ENCODE assay signal across 20 mouse cellular contexts in the genomic region with DNA sequence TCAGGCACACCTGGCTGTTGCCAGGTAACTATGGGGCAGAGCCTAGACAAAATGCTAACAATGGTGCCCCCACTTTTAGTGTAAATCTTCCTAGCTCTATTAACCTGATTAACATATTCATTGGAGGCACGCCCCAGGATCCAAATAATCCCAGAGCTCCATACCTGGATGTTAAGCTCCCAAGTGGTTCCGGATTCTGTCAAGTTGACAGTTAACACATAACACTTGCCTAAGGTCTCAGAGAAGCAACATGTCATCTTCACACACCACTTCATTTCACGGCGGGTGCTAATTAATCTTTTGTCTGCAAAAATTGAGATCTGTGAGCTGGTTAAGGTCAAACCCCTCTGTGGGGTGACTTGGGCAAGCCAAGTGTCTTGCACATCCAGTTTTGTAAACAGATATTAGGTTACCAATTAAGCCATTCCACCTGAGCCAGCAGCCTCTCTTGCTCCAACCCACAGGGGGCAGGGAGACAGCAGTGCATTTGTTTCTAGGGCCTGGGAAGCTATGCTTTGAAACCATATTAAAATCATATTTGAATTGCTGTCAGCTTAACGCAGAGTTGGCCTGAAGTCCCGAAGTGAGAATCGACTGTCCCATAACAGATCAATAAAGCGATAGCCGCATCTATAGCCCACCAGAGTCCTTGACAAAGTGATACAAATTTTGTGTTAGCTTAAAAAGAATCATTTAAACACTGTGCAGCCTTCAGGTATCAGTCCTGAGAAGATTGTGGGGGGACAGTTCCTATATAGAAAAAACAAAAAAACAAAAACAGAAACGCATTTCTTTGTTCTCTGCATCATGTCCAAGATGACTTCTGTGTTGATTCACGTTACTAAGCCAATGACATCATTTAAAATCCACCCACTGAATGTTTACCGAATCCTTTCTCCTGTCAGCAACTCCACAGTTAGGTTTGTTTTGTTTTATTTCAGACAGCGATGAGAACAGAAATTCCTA. TPM values are rescaled to one million over a fixed set of nuclear protein-coding genes. Genes with fewer than 3 reads are reported as not detected.
DNase-seq lines count a peak whose midpoint lies in the region; ATAC-seq and TF ChIP-seq lines count a peak whose summit lies in the region.
"Had no signal": no experiment of that assay in that cellular context is flagged by ENCODE, and none has a peak within 500 bp of the region (broad histone marks: within the 10 kb centered on the region; RNA-seq: fewer than 3 reads in every experiment).

No protein-coding gene starts in this region.

- 60% methylated on average over 13 of the region's 13 CpGs for WGBS in hindbrain, postnatal 0 days
- WGBS in hindbrain, embryonic 12.5 days, result 67% methylated on average over 13 of the region's 13 CpGs
- 24% methylated on average over 13 of the region's 13 CpGs for WGBS in liver, adult 2 months
- 76% methylated on average over 13 of the region's 13 CpGs for WGBS in liver, embryonic 11.5 days
- WGBS in liver, postnatal 0 days (ENCODE audit: insufficient replicate concordance), result 64% methylated on average over 13 of the region's 13 CpGs

- H3K27ac ChIP-seq in hindbrain, postnatal 0 days, result no peak overlapping the region
- H3K27ac ChIP-seq in hindbrain, embryonic 12.5 days, result no peak overlapping the region
- peak overlapping the region; percentile 93 for H3K27ac ChIP-seq in liver, adult 2 months (replicated peaks; ENCODE audit: insufficient read depth, low read depth, low read length)
- no peak overlapping the region for H3K27ac ChIP-seq in liver, embryonic 11.5 days (ENCODE audit: low read depth, low read length)
- H3K27ac ChIP-seq in liver, postnatal 0 days (ENCODE audit: low read depth), result peak overlapping the region; percentile 87
- H3K27ac ChIP-seq: embryonic facial prominence, embryonic 13.5 days; hindbrain, embryonic 13.5 days had no signal

- H3K4me3 ChIP-seq in hindbrain, postnatal 0 days (ENCODE audit: low read length), result no peak overlapping the region
- no peak overlapping the region for H3K4me3 ChIP-seq in hindbrain, embryonic 12.5 days
- peak overlapping the region; percentile 67 for H3K4me3 ChIP-seq in liver, adult 2 months (ENCODE audit: insufficient read depth, low read depth, low read length)
- no peak overlapping the region for H3K4me3 ChIP-seq in liver, embryonic 11.5 days (ENCODE audit: low read depth, low read length)
- peak overlapping the region; percentile 13; the same call in 1 of the 2 replicates for H3K4me3 ChIP-seq in liver, postnatal 0 days (ENCODE audit: low read depth, low read length)
- H3K4me3 ChIP-seq: embryonic facial prominence, embryonic 13.5 days; heart, embryonic 12.5 days; hindbrain, embryonic 13.5 days had no signal

- peak; percentile 12 for DNase-seq in hindbrain, postnatal 0 days (ENCODE audit: low spot score)
- peak; percentile 95 for DNase-seq in liver, adult 2 months (ENCODE audit: extremely low read depth, low read depth, low spot score)
- DNase-seq in liver, embryonic 11.5 days (ENCODE audit: low spot score), result no peak
- peak; percentile 92 for DNase-seq in adipocyte (ENCODE audit: low spot score)
- no peak for DNase-seq in liver, postnatal 0 days
- DNase-seq: adrenal gland, adult 8-10 months; cerebellum, adult 9-10 months; heart, postnatal 14 days; lung, postnatal 10 days; right cerebral cortex, postnatal 14 days; spleen, adult 18-20 months; thymus, postnatal 25 days had no signal

- no peaks in the 10 kb centered on the region for H3K9me3 ChIP-seq in hindbrain, postnatal 0 days (ENCODE audit: low read length)
- H3K9me3 ChIP-seq in hindbrain, embryonic 12.5 days (replicated peaks), result no peaks in the 10 kb centered on the region
- no peaks in the 10 kb centered on the region for H3K9me3 ChIP-seq in liver, embryonic 11.5 days (ENCODE audit: control insufficient read depth, low read length)
- H3K9me3 ChIP-seq in liver, postnatal 0 days (ENCODE audit: low read length), result no peaks in the 10 kb centered on the region
- H3K9me3 ChIP-seq: embryonic facial prominence, embryonic 13.5 days; heart, embryonic 12.5 days; hindbrain, embryonic 13.5 days had no signal

- TF ChIP-seq POLR2A in liver, adult 2 months (IDR thresholded peaks at IDR 0.05; ENCODE audit: extremely low read depth, insufficient read depth, low read length), result no peak

- H3K4me2 ChIP-seq in hindbrain, postnatal 0 days (ENCODE audit: low read depth, low read length), result no peak overlapping the region
- no peak overlapping the region for H3K4me2 ChIP-seq in hindbrain, embryonic 12.5 days (replicated peaks)
- no peak overlapping the region for H3K4me2 ChIP-seq in liver, embryonic 11.5 days
- peak overlapping the region; percentile 48 for H3K4me2 ChIP-seq in liver, postnatal 0 days (ENCODE audit: low read depth, low read length)
- H3K4me2 ChIP-seq: embryonic facial prominence, embryonic 13.5 days; heart, embryonic 12.5 days; hindbrain, embryonic 13.5 days had no signal

- no peak for TF ChIP-seq EP300 in liver, postnatal 0 days (IDR thresholded peaks at IDR 0.05; ENCODE audit: low read depth)

- H3K9ac ChIP-seq in hindbrain, postnatal 0 days (replicated peaks; ENCODE audit: low read length), result no peak overlapping the region
- H3K9ac ChIP-seq in hindbrain, embryonic 12.5 days, result no peak overlapping the region
- H3K9ac ChIP-seq in liver, adult 2 months (ENCODE audit: low read depth, low read length), result peak overlapping the region; percentile 68
- H3K9ac ChIP-seq in liver, embryonic 11.5 days (ENCODE audit: low read depth, low read length), result no peak overlapping the region
- no peak overlapping the region for H3K9ac ChIP-seq in liver, postnatal 0 days (replicated peaks)
- H3K9ac ChIP-seq: embryonic facial prominence, embryonic 13.5 days; heart, embryonic 12.5 days; hindbrain, embryonic 13.5 days had no signal

- H3K4me1 ChIP-seq in hindbrain, postnatal 0 days (ENCODE audit: insufficient read depth, low read length), result no peaks in the 10 kb centered on the region
- H3K4me1 ChIP-seq in hindbrain, embryonic 12.5 days, result peaks cover 23% of the 10 kb centered on the region
- H3K4me1 ChIP-seq in liver, adult 2 months (ENCODE audit: control insufficient read depth, insufficient read depth, low read length), result peaks cover 6% of the 10 kb centered on the region
- peaks cover 22% of the 10 kb centered on the region for H3K4me1 ChIP-seq in liver, embryonic 11.5 days (replicated peaks; ENCODE audit: control insufficient read depth, insufficient read depth, low read length)
- H3K4me1 ChIP-seq in liver, postnatal 0 days (ENCODE audit: insufficient read depth), result peaks cover 27% of the 10 kb centered on the region

- no peaks in the 10 kb centered on the region; the same call in 1 of the 2 replicates for H3K79me2 ChIP-seq in liver, adult 2 months (ENCODE audit: control insufficient read depth, insufficient read depth, low read length)

- no peaks in the 10 kb centered on the region for H3K36me3 ChIP-seq in hindbrain, postnatal 0 days (ENCODE audit: insufficient read depth, low read length)
- H3K36me3 ChIP-seq in hindbrain, embryonic 12.5 days, result no peaks in the 10 kb centered on the region
- H3K36me3 ChIP-seq in liver, adult 2 months (ENCODE audit: control insufficient read depth, insufficient read depth, low read length), result peaks cover 10% of the 10 kb centered on the region
- H3K36me3 ChIP-seq in liver, embryonic 11.5 days (ENCODE audit: control insufficient read depth, insufficient read depth, low read length), result no peaks in the 10 kb centered on the region
- no peaks in the 10 kb centered on the region for H3K36me3 ChIP-seq in liver, postnatal 0 days (replicated peaks; ENCODE audit: insufficient read depth, low read length)
- H3K36me3 ChIP-seq: embryonic facial prominence, embryonic 13.5 days; heart, embryonic 12.5 days; hindbrain, embryonic 13.5 days had no signal

- 0 out of 2 replicates have a peak, but pooled peaks have one; percentile 9 for TF ChIP-seq CTCF in hindbrain, postnatal 0 days (IDR thresholded peaks at IDR 0.05; ENCODE audit: low read depth)
- TF ChIP-seq CTCF in liver, adult 2 months (IDR thresholded peaks at IDR 0.05; ENCODE audit: low read depth, low read length), result peak; percentile 62
- TF ChIP-seq CTCF in liver, postnatal 0 days (IDR thresholded peaks at IDR 0.05; ENCODE audit: low read depth), result peak; percentile 19; the same call in 1 of the 2 replicates

- no peak for ATAC-seq in hindbrain, postnatal 0 days
- ATAC-seq in hindbrain, embryonic 12.5 days (ENCODE audit: low FRiP score), result no peak
- no peak for ATAC-seq in liver, embryonic 11.5 days (replicated peaks; ENCODE audit: low FRiP score)
- ATAC-seq in liver, postnatal 0 days, result peak; percentile 76
- ATAC-seq in megakaryocyte progenitor cell, adult 5-6 weeks (replicated peaks; ENCODE audit: poor library complexity), result no peak
- ATAC-seq: forebrain, embryonic 16.5 days; midbrain, embryonic 16.5 days had no signal

- H3K27me3 ChIP-seq in hindbrain, postnatal 0 days (ENCODE audit: insufficient read depth, low read length), result no peaks in the 10 kb centered on the region
- H3K27me3 ChIP-seq in hindbrain, embryonic 12.5 days, result no peaks in the 10 kb centered on the region
- no peaks in the 10 kb centered on the region for H3K27me3 ChIP-seq in liver, adult 2 months (ENCODE audit: control insufficient read depth, insufficient read depth, low read length)
- no peaks in the 10 kb centered on the region for H3K27me3 ChIP-seq in liver, embryonic 11.5 days (replicated peaks; ENCODE audit: control insufficient read depth, insufficient read depth, low read length)
- H3K27me3 ChIP-seq in liver, postnatal 0 days (ENCODE audit: insufficient read depth, low read length), result no peaks in the 10 kb centered on the region
- H3K27me3 ChIP-seq: heart, embryonic 12.5 days; hindbrain, embryonic 13.5 days; megakaryocyte, embryonic 14.5 days had no signal

RNA-seq across cellular contexts. Expression of a gene that starts 34.0 kb away (rescaled TPM):
- total RNA-seq in hindbrain, postnatal 0 days (2014; rRNA removed), result 100.0 and 127 TPM in 2 replicates
- polyA plus RNA-seq in hindbrain, postnatal 0 days (2015; fragmentation: Nextera tagmentation; extraction: Ambion mirVana), result 82.0 and 83.2 TPM in 2 replicates
- polyA plus RNA-seq in hindbrain, embryonic 12.5 days (2016; fragmentation: Nextera tagmentation; extraction: Ambion mirVana), result 231 and 248 TPM in 2 replicates
- total RNA-seq in liver, adult 2 months (2014; rRNA removed), result 32.8 and 33.1 TPM in 2 replicates
- polyA plus RNA-seq in liver, adult 2 months (2012; rRNA removed), result 17.0 and 23.7 TPM in 2 replicates
- 135 and 155 TPM in 2 replicates for polyA plus RNA-seq in liver, embryonic 11.5 days (2014; fragmentation: Nextera tagmentation; extraction: Ambion mirVana)
- 34.4 and 38.6 TPM in 2 replicates for polyA plus RNA-seq in liver, postnatal 0 days (2015; fragmentation: Nextera tagmentation; extraction: Ambion mirVana)
- total RNA-seq in megakaryocyte progenitor cell, adult 5-6 weeks (2015), result 103 and 107 TPM in 2 replicates
- total RNA-seq in megakaryocyte progenitor cell, adult 5-6 weeks (2017), result 108 and 138 TPM in 2 replicates

Comparison
In these comparisons a context has a peak if more than half of its experiments do, and no peak if none do; other contexts are left out.
1. DNase-seq: peak in hindbrain, postnatal 0 days (single experiment), liver, adult 2 months (single experiment) and adipocyte (single experiment); none in liver, embryonic 11.5 days (single experiment) and liver, postnatal 0 days (single experiment).
2. H3K27ac ChIP-seq: peak in liver, adult 2 months (single experiment) and liver, postnatal 0 days (single experiment); none in hindbrain, postnatal 0 days (single experiment), hindbrain, embryonic 12.5 days (single experiment) and liver, embryonic 11.5 days (single experiment).
3. H3K4me3 ChIP-seq: peak in liver, adult 2 months (single experiment) and liver, postnatal 0 days (single experiment); none in hindbrain, postnatal 0 days (single experiment), hindbrain, embryonic 12.5 days (single experiment) and liver, embryonic 11.5 days (single experiment).
4. CTCF ChIP-seq: peak in every context shown above with its lines; median percentile 62 in liver, adult 2 months; 19 in liver, postnatal 0 days; 9 in hindbrain, postnatal 0 days.